Mouse (Mus musculus) urinary bladder, postnatal 10 days (tissue): Measurements from ENCODE around the gene Pigq.

Experiments used
- DNase-seq: peaks from one replicate; pipeline ENCODE4 v3.0.0; 2022; ENCODE audit warnings: low spot score

The Pigq gene

DNA sequence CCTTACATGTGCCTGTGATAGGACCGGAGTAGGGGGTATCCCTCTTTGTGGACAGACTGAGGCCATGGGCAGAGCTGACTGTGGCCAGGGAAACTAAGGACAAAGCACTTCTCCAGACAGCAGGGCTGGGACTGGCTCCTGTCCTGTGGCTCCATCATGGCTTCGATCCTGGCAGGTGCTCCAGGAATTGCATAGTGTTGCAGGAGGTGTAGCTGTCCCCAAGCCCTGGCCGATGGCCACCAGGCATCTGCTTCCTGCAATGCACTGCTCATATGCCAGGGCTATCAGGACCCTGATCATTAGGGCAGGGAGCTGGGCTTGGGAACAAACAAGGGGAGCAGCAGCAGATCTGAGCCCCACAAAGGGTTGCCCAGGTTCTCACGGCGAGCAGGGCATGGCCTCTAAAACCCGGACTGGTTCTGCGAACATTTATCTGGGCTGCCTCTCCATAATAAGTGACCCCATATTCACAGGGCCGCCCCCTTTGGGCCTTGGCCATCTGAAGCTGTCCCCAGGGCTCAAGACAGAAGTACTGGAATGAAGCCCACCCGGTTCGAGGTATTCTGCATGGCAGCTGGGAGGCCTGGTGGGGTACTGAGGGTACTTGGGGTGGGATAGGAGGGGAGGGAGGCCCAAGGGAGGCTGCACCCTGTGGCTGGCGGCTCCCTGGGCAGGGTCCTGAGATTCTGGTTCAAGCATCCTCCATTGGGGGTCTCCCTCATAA lies 14.2 kb upstream of the Pigq start:
- DNase-seq = no peak

DNA sequence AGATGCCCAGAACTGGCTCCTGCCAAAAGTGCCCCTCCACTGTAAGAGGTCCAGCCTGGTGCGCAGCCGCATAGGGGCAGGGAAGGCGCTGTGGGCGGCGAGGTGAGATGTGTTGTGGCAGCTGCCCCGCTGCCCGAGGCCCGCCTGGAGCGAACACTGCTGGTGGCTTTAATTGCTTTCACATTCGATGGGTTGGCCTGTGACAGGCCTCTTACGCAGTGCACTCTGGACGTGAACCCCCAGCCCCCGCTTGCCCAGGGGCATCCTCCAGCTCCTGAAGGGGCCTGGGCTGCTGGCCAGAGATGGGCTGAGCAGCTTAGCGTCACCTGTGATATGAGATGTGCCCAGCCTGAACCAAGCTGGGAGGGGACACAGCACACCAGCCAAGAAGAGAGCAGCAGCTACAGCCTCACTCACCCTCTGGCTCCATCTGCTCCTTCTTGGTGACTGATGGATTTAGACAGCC lies 12.9 kb upstream of the Pigq start:
- DNase-seq = no peak

DNA sequence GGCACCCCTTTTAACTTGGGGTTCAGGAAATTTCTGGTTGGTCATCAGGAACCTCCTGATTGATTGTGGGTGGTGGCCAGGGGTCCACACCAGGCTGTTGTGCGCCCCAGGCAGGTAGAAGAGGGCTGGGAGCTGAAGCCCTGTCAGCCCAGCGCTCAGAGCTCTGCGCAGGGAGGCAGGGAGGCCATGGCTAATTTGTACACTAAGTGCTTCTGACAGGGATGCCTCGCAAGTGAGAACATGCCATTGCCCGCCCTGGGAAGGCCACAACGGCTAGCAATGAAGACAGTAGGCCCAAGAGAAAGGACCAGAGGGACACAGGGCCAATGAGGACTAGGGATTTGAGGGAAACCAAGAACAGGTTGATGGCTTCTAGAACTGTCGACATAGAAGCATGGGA lies 11.9 kb upstream of the Pigq start:
- DNase-seq = no peak

DNA sequence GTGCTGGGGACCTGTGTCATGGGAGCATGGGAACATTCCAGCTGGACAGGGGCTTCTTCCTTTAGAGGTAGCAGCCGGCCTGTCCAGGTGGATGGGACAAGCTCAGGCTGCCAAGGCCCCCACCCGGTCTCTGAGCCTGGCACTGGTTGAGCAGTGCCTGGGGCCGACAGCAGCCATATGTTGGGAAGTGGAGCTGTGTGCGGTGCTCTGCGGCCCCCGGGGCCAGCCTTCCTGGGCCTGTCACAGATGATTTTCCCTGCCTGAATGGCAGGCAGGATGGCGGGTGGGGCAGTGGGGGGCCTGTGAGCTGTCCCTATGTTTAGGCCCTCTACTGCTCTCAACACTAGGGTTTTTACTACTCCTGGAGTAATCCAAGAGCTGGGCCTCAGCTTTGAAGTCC lies 11.5 kb upstream of the Pigq start:
- no peak for DNase-seq

DNA sequence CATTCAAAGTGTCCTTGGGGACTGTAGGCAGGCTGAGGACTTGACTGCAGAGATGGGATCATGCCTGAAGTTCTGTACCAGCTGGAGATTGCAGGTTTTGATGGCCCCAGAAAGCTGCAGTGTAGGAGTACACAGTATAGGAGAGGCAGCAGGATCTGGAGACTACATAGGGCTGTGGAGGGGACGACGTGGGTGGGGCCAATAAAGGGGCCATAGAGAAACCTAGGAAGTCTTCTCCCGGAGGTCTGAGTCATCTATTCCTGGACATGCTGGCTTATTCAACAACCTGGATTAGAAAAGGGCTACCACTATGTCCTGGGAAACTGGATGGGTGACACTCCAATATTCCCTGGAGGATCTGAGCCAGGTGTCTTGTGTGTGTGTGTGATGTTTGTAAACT lies 11.0 kb upstream of the Pigq start:
- no peak for DNase-seq

DNA sequence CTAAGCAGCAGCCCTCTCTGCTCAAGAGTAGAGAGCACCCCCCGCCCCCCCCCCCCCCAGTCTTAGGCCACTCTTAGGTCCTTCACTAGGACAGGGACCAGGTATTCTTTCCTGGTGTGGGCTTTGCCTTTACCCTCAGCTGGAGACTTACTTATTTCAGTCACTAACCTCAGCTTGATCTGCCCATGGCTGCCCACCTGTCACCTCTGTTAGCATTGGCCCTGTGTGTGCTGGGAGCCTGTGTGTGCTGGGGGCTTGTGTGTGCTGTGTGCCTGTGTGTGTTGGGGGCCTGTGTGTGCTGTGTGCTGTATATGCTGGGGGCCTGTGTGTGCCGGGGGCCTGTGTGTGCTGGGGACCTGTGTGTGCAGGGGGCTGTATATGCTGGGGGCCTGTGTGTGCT lies 9.9 kb upstream of the Pigq start:
- DNase-seq = no peak

DNA sequence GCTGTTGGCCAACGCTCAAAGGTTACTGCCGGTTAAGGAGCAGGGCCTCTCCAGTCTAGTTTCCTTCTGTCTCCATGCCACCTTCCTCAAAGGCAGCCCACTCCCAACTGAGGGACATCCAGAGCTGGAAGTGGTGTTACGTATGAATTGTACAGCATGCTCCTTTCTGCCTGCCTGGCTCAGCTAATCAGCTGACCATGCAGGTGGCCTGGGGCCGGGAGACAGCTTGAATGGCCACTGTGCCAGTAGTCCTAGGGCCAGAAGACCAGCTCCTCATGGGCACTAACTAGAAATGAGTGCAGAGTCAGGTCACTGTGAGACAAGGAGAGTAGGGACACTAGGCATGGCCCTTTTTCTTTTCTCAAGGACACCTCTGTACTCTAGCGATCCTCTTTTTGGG lies 8.4 kb upstream of the Pigq start:
- DNase-seq = no peak

DNA sequence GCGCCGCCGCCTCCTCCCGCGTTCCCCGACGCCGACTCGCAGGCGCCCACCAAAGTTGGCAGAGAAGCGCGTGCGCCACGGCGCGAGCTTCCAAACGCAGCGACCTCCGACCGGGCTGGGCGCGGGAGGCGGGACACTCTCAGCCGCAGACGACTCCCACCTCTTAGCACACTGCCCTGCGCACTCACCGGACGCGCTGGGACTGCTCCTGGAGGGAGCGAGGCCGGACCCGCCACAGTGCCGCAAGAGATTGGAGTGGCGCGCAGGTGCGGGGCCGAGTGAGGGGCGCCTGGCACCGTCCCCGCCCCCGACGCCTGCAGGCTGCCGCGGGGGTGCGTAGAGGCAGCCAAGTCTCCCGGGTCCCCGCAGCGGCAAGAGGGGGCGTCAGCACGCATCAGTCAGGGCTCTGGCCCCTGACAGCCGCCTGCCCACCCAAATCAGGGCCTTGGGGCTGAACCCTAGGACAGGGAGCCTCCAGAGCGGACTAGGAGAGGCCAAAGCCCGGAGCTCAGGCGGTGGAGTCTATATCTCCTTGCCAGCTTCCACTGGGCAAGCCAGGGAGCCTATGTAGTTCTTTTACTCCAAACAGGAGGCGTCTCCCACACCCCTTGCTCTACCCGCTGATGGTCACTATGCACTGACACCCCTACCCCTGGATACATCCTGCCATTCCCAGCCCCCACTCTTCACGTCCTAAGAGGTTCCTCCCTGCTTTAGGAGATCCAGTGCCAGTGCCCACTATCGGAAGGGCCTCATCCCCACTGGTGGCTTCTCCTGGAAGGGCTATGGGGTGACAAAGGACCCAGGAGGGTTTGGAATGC lies 7.3 kb upstream of the Pigq start, which contains the start of gene A930017K11Rik:
Gene A930017K11Rik, minus strand, starts transcription at position 763 of the 821 bp plus-strand sequence.
- no peak for DNase-seq

DNA sequence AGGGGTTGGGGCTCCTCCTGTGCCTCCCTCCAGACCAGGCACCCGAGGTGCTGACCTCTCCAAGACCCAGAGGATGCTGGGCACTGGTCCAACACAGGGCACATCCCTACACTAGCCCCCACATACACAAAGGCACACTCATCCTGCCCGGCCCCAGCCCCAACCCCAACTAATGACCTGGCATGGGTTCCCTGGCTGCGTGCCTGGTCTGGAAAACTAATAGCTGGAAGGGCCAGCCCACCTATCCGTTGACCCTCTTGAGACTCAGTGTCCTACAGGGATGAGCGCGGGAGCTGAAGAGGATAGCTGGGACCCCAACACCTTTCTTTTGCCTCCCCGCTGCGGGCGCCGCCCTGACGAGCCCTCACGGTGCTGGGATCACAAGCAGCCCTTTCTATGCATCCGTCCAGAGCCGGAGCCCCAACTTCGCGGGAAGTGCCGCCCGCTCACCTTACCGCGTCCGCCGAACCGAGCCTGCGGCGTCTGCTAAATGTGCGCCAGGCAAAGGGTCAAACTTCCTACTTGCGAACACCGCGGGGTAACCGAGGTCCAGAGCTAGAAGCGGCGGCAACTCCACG lies 6.6 kb upstream of the Pigq start:
- DNase-seq = no peak

DNA sequence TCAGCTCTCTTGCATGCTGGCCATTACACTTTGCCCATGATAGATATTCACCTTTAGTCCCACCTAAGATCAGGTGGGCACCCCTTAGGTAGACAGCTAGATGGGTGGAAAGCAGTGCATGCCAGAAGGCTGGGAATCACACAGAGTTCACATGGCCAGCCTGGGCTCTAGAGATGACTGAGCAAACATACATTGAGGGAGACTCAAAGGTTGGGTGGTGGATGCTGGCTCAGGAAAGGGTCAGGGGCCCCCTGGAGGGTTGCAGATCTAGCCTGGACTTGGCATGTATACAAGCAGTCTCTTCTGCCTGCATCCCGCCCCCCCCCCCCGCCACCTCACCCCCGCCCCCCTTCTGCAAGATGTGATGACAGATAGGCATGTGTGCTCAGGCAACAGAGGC lies 6.0 kb upstream of the Pigq start:
- no peak for DNase-seq

DNA sequence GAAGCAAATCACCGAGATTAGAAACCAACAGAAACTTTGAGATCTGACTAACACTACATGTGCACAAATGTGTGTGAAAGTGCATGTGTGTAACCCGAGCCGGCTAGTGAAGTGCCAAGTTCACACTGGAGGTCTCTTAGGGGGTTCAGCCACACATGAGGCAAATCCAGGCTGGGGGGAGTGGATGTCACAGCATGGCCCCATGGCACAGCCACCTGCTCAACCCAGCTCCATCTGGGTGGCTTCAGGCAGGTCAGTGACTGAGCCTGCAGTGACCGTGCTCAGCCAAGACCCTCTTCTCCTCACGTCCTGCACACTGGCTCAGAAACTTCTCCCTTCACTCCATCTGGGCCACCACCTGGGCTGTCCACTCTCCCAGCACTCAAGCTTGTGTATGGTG lies 5.2 kb upstream of the Pigq start:
- no peak for DNase-seq

DNA sequence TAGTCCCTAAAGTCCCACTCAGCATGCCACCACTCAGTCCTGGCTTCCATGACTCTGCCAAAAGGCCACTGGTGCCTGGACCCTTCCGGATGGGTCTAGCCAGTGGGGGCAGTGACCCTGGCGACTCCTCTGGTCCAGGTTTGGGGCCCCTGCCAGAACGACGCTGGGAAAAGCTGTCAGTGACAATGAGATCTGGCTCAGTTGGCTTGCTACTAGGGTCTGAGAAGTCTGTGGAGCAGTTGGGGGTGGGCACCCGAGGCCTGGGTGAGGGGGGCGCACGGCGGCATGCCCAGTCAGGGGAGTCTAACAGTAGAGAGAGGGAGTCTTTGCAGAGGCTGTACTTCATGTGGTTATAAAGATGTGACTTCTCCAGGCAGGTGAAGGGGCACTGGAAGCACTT lies 3.3 kb upstream of the Pigq start:
- no peak for DNase-seq

DNA sequence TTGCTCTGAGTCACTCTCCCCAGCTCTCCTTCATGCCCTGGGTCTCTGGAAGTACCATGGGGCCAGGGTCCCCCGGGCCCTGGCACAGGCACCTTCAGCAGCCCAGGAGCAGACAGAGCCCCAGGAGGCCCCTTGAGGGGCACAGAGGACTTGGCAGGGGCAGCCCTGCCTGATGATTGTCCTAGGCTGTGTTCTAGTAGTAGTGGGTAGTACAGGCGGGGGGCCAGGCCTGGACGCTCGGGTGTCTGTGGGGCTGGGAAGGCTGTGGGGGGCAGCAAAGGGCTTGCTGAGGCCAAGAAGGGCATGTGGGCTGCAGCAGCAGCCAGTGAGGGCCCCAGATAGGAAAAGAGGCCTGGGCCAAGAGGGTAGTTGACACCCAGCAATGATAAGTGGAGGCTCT lies 2.8 kb upstream of the Pigq start:
- DNase-seq = no peak

DNA sequence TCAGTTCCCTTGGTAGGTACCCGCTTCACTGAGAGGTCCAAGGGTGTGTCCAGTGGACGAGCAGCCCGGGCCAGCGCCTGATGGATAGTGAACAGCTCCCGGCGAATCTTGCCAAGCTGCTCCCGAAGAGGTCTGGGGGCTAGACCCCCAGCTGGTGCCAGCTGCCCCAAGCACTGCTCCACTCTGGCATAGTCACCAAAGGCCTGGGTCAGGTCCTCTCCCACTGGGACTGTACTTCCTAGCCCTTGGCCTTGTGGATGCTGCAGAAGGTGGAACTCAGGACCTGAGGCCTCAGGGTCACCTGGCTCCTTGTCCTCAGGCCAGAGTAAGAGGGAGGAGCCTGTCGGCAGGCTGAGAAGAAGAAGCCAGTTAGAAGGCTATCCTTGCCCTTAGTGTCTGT lies 2.2 kb upstream of the Pigq start:
- no peak for DNase-seq

DNA sequence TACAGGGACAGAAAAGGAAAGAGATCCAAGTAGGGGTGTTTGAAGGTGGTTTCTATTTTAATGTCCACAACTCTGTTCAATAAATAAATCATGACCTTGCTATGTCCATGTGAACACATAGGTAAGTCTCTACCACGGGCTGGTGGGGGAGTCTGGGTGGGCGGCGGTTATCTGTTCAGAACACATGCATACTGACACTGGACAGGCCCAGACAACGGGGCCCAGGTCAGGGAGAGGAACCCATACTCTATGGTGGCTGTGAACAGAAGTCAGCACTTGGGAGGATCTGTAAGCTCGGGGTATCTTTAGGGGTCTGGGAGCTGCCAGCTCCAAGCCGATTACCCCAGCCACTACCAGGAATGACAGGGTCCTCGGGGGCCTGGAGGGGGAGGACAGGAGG lies 1.6 kb upstream of the Pigq start:
- DNase-seq = no peak

DNA sequence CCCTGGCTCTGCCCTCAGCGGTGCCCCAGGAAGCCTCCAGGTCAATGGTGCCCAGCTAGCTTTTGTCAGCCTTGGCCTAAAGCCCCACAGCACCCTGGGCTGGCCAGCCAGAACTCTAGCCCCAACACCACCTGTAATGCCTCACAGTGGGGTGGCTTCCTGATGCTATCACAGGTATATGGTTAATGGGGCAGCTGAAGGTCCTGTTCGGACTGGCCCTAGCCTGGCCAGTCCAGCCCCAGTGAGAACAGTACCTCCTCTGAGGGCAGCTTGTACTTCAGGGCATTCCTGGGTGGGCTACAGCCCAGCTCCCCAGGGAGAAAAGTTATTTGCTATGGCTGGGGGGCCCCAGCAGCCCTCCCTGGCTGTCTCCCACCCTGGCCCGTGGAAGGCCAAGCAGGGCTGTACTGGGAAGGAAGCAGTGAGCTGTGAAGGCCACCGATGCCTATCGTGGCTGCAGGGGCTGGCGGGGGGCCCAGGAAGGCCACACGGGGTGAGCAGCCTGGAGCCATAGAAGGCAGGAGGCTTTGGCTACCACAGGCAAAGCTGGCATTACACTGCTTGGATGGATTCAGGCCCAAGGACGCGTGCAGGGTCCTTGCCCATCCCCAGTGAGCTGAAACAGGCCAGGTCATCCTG lies 900 bp upstream of the Pigq start:
- no peak for DNase-seq

DNA sequence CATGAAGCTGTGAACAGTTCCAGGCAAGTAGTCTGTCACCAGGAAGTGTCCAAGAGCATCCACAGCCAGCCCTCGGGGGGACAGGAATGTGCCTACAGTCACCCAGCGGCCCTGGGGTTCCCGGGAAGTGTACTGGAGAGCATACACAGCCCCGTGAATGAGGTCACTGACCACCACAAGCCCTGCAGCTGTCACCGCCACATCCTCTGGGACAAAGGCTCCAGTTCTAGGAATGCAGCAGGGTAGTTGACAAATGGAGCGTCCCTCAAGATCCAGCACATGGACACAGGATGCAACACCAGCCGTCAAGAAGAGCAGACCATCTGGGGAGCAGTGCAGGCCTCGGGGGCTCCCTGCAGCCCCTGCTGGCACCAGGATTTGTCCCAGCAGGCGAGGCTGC lies 967 bp downstream of the Pigq start:
- DNase-seq = no peak

DNA sequence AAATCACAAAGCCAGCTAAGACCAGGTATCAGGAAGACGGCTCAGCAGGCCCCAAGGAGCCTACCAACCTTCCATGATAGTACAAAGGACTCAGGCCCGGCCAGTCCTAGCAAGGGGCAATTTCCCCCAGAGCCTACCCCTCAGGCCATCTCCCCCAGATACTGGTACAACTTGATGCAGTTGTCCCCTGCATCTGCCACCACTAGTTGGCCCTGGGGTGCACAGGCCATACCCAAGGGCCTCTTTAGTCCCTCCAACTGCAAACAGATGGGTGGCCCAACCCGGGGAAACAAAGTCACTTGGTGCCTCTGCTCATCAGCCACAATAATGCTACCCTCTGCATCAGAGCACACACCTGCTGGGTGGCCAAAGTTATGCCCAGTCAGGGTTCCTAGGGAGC lies 1.5 kb downstream of the Pigq start:
- no peak for DNase-seq

DNA sequence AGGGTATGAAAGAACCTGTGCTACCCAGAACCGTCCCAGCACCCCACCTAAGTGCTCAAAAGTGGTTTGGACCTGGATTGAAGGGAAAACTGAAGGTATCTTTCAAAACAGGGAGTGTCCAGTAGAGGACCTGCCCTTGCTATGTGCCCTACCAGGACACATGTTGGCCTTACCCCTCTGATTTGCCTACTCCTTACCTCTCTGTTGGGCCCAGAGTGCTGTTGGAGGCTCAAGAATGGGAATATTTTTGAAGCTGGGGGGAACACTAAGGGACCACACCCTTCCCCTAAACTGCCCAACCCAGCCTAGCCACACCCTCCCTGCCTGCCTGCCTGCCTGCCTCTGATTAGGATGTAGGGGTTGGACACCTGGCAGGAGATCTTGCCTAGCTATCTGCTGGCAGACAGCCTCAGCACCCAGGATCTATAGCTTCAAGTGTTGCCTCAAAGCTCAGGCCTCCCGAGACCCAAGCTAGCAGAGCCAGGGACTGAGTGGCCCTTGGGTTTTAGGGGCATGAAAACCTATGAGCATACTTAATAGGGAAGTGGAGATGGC lies 2.1 kb downstream of the Pigq start:
- no peak for DNase-seq

DNA sequence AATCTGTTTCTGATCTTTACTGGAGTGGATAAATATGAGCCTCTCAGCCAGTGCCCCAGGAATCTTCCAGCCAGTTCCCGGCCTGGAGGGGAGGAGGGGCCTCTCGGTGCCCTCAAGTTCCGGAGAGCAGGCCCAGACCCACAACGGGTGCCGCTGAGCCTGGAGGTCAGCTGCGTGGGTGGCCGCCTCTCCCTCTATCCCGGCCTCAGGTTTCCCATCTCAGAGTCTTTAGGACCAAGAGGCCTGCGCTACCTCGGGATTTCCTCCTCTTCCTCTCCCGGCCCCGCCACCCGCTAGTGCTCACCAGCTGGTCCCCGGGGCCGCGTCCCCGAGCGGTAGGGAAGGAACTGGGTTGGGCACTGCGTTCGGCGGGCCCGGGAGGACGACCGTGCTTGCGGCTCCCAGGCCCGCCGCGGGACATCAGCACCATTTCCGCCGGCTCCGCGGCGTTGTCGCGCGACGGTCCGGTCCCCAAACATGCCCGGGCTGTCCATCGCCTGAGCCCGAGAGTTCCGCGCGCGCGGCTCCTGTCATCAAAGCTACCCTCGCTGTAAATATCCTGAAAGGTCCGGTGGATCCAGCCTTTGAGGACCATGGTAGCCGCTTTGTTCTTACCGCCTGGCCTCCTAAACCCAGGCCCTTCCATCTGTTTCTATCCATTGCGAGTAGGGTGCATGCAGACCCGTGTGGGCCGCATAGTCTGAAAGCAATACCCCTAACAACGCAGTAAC lies 3.1 kb downstream of the Pigq start:
- DNase-seq = no peak

DNA sequence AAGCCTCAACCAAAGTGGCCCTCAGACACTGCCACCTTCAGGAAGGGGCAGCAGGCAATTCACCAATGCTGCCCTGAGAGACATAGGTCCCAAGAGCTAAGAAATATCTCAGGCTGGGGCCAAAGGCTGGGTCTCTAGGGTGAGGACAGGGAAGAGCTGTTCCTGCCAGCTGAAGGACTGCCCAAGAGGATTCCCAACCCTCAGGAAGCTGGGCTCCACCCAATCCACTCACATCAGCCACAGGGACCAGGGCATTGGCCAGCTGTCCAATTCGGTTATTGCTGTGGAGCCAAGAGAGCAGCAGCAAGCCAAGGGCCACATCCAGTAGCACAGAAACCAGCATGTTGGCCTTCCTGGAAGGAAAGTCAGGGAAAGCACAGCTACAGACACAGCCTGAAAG lies 10.2 kb downstream of the Pigq start:
- no peak for DNase-seq

DNA sequence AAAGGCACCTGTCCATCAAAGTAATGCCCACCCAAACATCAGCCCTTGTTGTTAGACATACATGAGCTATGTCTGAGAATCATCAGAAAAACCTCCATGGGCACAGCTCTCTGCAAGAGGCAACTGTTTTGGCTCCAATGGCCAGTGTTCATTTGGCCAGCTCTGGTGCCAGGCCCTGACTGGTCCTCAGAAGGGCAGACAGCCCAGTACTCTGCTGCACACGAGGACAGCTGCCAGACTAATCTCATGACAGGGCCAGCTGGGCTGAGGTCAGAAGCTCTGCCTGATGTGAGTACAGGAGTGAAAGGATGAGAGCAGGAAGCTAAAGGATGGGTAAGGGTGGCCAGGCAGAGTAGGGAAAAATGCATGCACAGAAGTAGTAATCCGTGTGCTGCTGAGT lies 19.4 kb downstream of the Pigq start:
- DNase-seq = no peak
